Mouse (Mus musculus) embryonic facial prominence, embryonic 11.5 days (tissue): ENCODE results near the gene Rps27. TPM values are rescaled to one million over a fixed set of nuclear protein-coding genes. Genes with fewer than 3 reads are reported as not detected.

ENCODE experiments used
- ATAC-seq: fragments of 200-750 bp; cut with Nextera tagmentation; replicated peaks from 2 replicates; pipeline ENCODE4 v1.8.0; 2017; ENCODE audit warnings: low read depth; ENCODE audit not compliant: insufficient number of reproducible peaks, low FRiP score, low TSS enrichment
- DNase-seq: peaks from one replicate; pipeline ENCODE4 v3.0.0-alpha.2; 2015; ENCODE audit warnings: low spot score
- H3K27ac ChIP-seq: fragments of 300-500 bp; sonication (generic); replicated peaks from 2 replicates; pipeline ENCODE4 v1.5.1; 2014; ENCODE audit warnings: mild to moderate bottlenecking, low read depth, low read length, control low read depth
- H3K27me3 ChIP-seq: fragments of 300-500 bp; sonication (generic); 2 replicates; pipeline ENCODE4 v1.6.1; 2014; ENCODE audit warnings: mild to moderate bottlenecking, low read length, moderate library complexity, mixed read lengths; ENCODE audit not compliant: control insufficient read depth, insufficient read depth
- H3K36me3 ChIP-seq: fragments of 300-500 bp; sonication (generic); replicated peaks from 2 replicates; pipeline ENCODE4 v1.6.1; 2014; ENCODE audit warnings: low read depth, mild to moderate bottlenecking, low read length, moderate library complexity, mixed read lengths; ENCODE audit not compliant: control insufficient read depth, insufficient read depth
- H3K4me1 ChIP-seq: fragments of 300-500 bp; sonication (generic); 2 replicates; pipeline ENCODE4 v1.6.1; 2014; ENCODE audit warnings: low read length, mixed read lengths; ENCODE audit not compliant: control insufficient read depth, insufficient read depth
- H3K4me2 ChIP-seq: fragments of 300-500 bp; sonication (generic); 2 replicates; pipeline ENCODE4 v1.6.1; 2014; ENCODE audit warnings: low read depth, mild to moderate bottlenecking, control low read depth, low read length, moderate library complexity
- H3K4me3 ChIP-seq: fragments of 300-500 bp; sonication (generic); 2 replicates; pipeline ENCODE4 v1.5.1; 2014; ENCODE audit warnings: low read depth, low read length, control low read depth
- H3K9ac ChIP-seq: fragments of 300-500 bp; sonication (generic); replicated peaks from 2 replicates; pipeline ENCODE4 v1.6.1; 2014; ENCODE audit warnings: mild to moderate bottlenecking, control low read depth, low read length
- H3K9me3 ChIP-seq: fragments of 300-500 bp; sonication (generic); replicated peaks from 2 replicates; pipeline ENCODE4 v1.6.1; 2016; ENCODE audit warnings: mild to moderate bottlenecking, low read length, inconsistent platforms, mixed read lengths; ENCODE audit not compliant: control insufficient read depth
- WGBS: fragments of 180-500 bp; shearing (Covaris S2); extraction: QIAGEN DNeasy Blood & Tissue Kit; methylation state at CpG from one replicate; pipeline ENCODE4 v1.1.7; 2014; 5-methylcytosine and 5-hydroxymethylcytosine counted together
- polyA plus RNA-seq: library from polyadenylated mRNA; unstranded; fragments of >200 nt; fragmentation: Nextera tagmentation; extraction: Ambion mirVana; gene quantifications from 2 replicates; pipeline ENCODE4 v1.2.1, GENCODE M21; 2014

Gene Rps27
- polyA plus RNA-seq, 1 experiment from 2014 or later: 1,115 TPM

- Histone ChIP-seq H3K36me3 (no peaks in the 10 kb centered on the region; the same call in 1 of the 2 replicates), H3K4me2 (no peak overlapping the region), H3K9ac (no peak overlapping the region), H3K4me1 (no peaks in the 10 kb centered on the region), H3K9me3 (no peaks in the 10 kb centered on the region), H3K27ac (no peak overlapping the region), H3K27me3 (no peaks in the 10 kb centered on the region), H3K4me3 (no peak overlapping the region)
- 91% methylated on average over 4 of the region's 4 CpGs for WGBS
- DNase-seq (no peak), ATAC-seq (no peak)
Measured at GRCm38 (mm10) chr3:90222455-90222854, 9.0 kb upstream of the Rps27 start.

GRCm38 (mm10) chr3:90221123-90221522 is 7.7 kb upstream of the Rps27 start:
- no peaks in the 10 kb centered on the region for H3K4me1 ChIP-seq
- H3K27ac ChIP-seq: no peak overlapping the region; the same call in 1 of the 2 replicates
- 20% methylated on average over 5 of the region's 5 CpGs for WGBS
- no peaks in the 10 kb centered on the region; the same call in 1 of the 2 replicates for H3K36me3 ChIP-seq
- H3K4me2 ChIP-seq: peak overlapping the region; percentile 81
- ATAC-seq (no peak), DNase-seq (no peak)
- H3K9ac ChIP-seq: peak overlapping the region; percentile 73
- H3K27me3 ChIP-seq: no peaks in the 10 kb centered on the region
- H3K4me3 ChIP-seq: peak overlapping the region; percentile 53
- H3K9me3 ChIP-seq: no peaks in the 10 kb centered on the region

DNA sequence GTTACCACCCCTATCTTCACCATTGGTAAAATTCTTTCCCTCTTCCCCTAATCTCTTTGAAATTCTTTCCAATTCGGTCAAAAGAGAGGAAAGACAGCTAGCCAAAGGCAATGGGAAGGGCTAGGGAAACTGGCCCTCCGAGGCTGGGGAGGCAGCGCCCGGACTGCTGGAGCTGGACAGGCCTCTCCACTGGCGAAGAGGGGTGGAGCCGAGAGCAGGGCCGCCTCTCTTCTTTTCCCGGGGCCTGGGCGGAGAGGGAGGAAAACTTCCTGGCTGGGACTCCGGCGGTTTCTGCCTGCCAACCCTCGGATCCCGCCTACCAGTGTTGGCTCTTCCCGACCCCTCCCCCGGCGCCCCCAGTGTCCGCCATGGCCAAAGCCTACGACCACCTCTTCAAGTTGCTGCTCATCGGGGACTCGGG is 7.1 kb upstream of the Rps27 start:
- peak; percentile 75 for DNase-seq
- H3K4me1 ChIP-seq: no peaks in the 10 kb centered on the region
- H3K4me3 ChIP-seq: peak overlapping the region; percentile 53
- H3K9me3 ChIP-seq: no peaks in the 10 kb centered on the region
- ATAC-seq: peak; percentile 68
- peak overlapping the region; percentile 81 for H3K4me2 ChIP-seq
- H3K9ac ChIP-seq: peak overlapping the region; percentile 73
- H3K36me3 ChIP-seq: no peaks in the 10 kb centered on the region; the same call in 1 of the 2 replicates
- under 1% methylated on average over 19 of the region's 20 CpGs for WGBS
- no peaks in the 10 kb centered on the region for H3K27me3 ChIP-seq
- peak overlapping the region; percentile 70; the same call in 1 of the 2 replicates for H3K27ac ChIP-seq

- Histone ChIP-seq H3K9ac (peak overlapping the region; percentile 73), H3K27me3 (no peaks in the 10 kb centered on the region), H3K36me3 (no peaks in the 10 kb centered on the region; the same call in 1 of the 2 replicates), H3K9me3 (no peaks in the 10 kb centered on the region), H3K4me3 (peak overlapping the region; percentile 53), H3K4me1 (no peaks in the 10 kb centered on the region), H3K27ac (peak overlapping the region; percentile 70; the same call in 1 of the 2 replicates), H3K4me2 (peak overlapping the region; percentile 81)
- WGBS: 18% methylated on average over 6 of the region's 6 CpGs
- ATAC-seq: no peak
- DNase-seq: peak; percentile 79
Measured at GRCm38 (mm10) chr3:90220088-90220487, 6.6 kb upstream of the Rps27 start.

DNA sequence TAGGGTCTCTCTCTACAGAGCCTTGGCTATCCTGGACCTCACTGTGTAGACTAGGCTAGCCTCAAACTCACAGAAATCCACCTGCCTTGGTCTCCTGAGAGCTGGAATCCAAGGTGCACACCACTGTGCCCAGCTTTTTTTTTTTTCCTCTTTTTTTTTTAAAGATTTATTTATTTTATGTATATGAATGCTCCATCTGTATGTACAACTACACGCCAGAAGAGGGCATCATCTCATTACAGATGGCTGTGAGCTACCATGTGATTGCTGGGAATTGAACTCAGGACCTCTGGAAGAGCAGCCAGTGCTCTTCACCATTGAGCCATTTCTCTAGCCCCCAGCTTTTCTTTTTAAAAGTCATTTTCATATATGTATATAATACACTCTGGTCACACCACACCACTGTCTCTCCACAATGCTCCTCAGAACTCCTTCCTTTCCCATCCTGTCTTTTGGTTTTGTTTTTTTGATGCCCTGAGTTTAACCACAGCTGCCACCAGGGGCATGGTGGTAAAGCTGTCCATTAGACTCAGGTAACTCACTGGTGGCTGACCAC is 2.5 kb upstream of the Rps27 start:
- Histone ChIP-seq H3K9ac (no peak overlapping the region), H3K4me2 (no peak overlapping the region), H3K27me3 (no peaks in the 10 kb centered on the region), H3K4me1 (no peaks in the 10 kb centered on the region), H3K36me3 (peaks cover 7% of the 10 kb centered on the region), H3K9me3 (no peaks in the 10 kb centered on the region), H3K27ac (no peak overlapping the region), H3K4me3 (no peak overlapping the region)
- WGBS: 32% methylated on average over 1 of the region's 1 CpGs
- no peak for DNase-seq
- no peak for ATAC-seq

GRCm38 (mm10) chr3:90213956-90214684 is 669 bp upstream of the Rps27 start:
- Histone ChIP-seq H3K9me3 (no peaks in the 10 kb centered on the region), H3K36me3 (peaks cover 7% of the 10 kb centered on the region), H3K4me3 (peak overlapping the region; percentile 83), H3K27me3 (no peaks in the 10 kb centered on the region), H3K4me1 (no peaks in the 10 kb centered on the region), H3K27ac (no peak overlapping the region), H3K4me2 (peak overlapping the region; percentile 52), H3K9ac (peak overlapping the region; percentile 84)
- no peak for ATAC-seq
- no peak for DNase-seq
- 15% methylated on average over 12 of the region's 12 CpGs for WGBS

- H3K4me1 ChIP-seq: no peaks in the 10 kb centered on the region
- no peak overlapping the region for H3K27ac ChIP-seq
- H3K4me3 ChIP-seq: peak overlapping the region; percentile 83
- WGBS: 14% methylated on average over 5 of the region's 5 CpGs
- DNase-seq (no peak), ATAC-seq (no peak)
- H3K4me2 ChIP-seq: peak overlapping the region; percentile 78
- peak overlapping the region; percentile 84 for H3K9ac ChIP-seq
- peaks cover 9% of the 10 kb centered on the region for H3K36me3 ChIP-seq
- H3K27me3 ChIP-seq: no peaks in the 10 kb centered on the region
- H3K9me3 ChIP-seq: no peaks in the 10 kb centered on the region
Measured at GRCm38 (mm10) chr3:90212723-90213122, 728 bp downstream of the Rps27 start.
